Mouse (Mus musculus): ENCODE data around the gene Acer3. TPM values are rescaled to one million over a fixed set of nuclear protein-coding genes. Genes with fewer than 3 reads are reported as not detected.
A peak's percentile ranks its signal among the peaks of the same experiment; 100 is the strongest.

Gene Acer3
- polyA plus RNA-seq, 1 experiment from 2014 or later: 24.6 TPM

GRCm38 (mm10) chr7:98332678-98333397, 11.8 kb upstream of the Acer3 start:
- no peak for ATAC-seq
- Histone ChIP-seq H3K36me3 (no peaks in the 10 kb centered on the region), H3K9me3 (replicated peaks) (no peaks in the 10 kb centered on the region), H3K4me1 (peaks cover 65% of the 10 kb centered on the region), H3K4me2 (no peak overlapping the region), H3K27ac (peak overlapping the region; percentile 61), H3K4me3 (no peak overlapping the region), H3K9ac (no peak overlapping the region), H3K27me3 (replicated peaks) (no peaks in the 10 kb centered on the region)
- 77% methylated on average over 5 of the region's 5 CpGs for WGBS (ENCODE audit: insufficient replicate concordance)

GRCm38 (mm10) chr7:98331932-98332331, 10.9 kb upstream of the Acer3 start:
- no peak overlapping the region for H3K9ac ChIP-seq
- H3K4me1 ChIP-seq: peaks cover 65% of the 10 kb centered on the region
- no peaks in the 10 kb centered on the region for H3K27me3 ChIP-seq (replicated peaks)
- 11% methylated on average over 3 of the region's 3 CpGs for WGBS (ENCODE audit: insufficient replicate concordance)
- H3K36me3 ChIP-seq: no peaks in the 10 kb centered on the region
- H3K27ac ChIP-seq: peak overlapping the region; percentile 61; the same call in 1 of the 2 replicates
- H3K4me3 ChIP-seq: no peak overlapping the region
- H3K9me3 ChIP-seq (replicated peaks): no peaks in the 10 kb centered on the region
- H3K4me2 ChIP-seq: no peak overlapping the region
- ATAC-seq: no peak

- Histone ChIP-seq H3K27ac (peak overlapping the region; percentile 92), H3K4me2 (peak overlapping the region; percentile 53), H3K36me3 (no peaks in the 10 kb centered on the region), H3K27me3 (replicated peaks) (no peaks in the 10 kb centered on the region), H3K9me3 (replicated peaks) (no peaks in the 10 kb centered on the region), H3K4me1 (peaks cover 65% of the 10 kb centered on the region), H3K4me3 (no peak overlapping the region), H3K9ac (no peak overlapping the region)
- WGBS (ENCODE audit: insufficient replicate concordance): 72% methylated on average over 2 of the region's 2 CpGs
- ATAC-seq: peak; percentile 69
Measured at GRCm38 (mm10) chr7:98330375-98331002, 9.5 kb upstream of the Acer3 start.

GRCm38 (mm10) chr7:98329651-98330374, 8.8 kb upstream of the Acer3 start:
- H3K9me3 ChIP-seq (replicated peaks): no peaks in the 10 kb centered on the region
- H3K36me3 ChIP-seq: no peaks in the 10 kb centered on the region
- H3K4me2 ChIP-seq: peak overlapping the region; percentile 53
- H3K27ac ChIP-seq: peak overlapping the region; percentile 92
- H3K27me3 ChIP-seq (replicated peaks): no peaks in the 10 kb centered on the region
- 45% methylated on average over 7 of the region's 7 CpGs for WGBS (ENCODE audit: insufficient replicate concordance)
- no peak overlapping the region for H3K4me3 ChIP-seq
- H3K4me1 ChIP-seq: peaks cover 62% of the 10 kb centered on the region
- peak; percentile 100 for ATAC-seq
- peak overlapping the region; percentile 50 for H3K9ac ChIP-seq

- 30% methylated on average over 2 of the region's 2 CpGs for WGBS (ENCODE audit: insufficient replicate concordance)
- Histone ChIP-seq H3K4me1 (peaks cover 60% of the 10 kb centered on the region), H3K36me3 (no peaks in the 10 kb centered on the region), H3K27ac (peak overlapping the region; percentile 92), H3K9ac (no peak overlapping the region), H3K27me3 (replicated peaks) (no peaks in the 10 kb centered on the region), H3K9me3 (replicated peaks) (no peaks in the 10 kb centered on the region), H3K4me2 (no peak overlapping the region), H3K4me3 (no peak overlapping the region)
- ATAC-seq: no peak
Measured at GRCm38 (mm10) chr7:98328311-98328710, 7.3 kb upstream of the Acer3 start.

- ATAC-seq: no peak
- H3K9me3 ChIP-seq (replicated peaks): no peaks in the 10 kb centered on the region
- H3K27ac ChIP-seq: no peak overlapping the region
- H3K27me3 ChIP-seq (replicated peaks): no peaks in the 10 kb centered on the region
- H3K4me2 ChIP-seq: no peak overlapping the region
- no peak overlapping the region for H3K4me3 ChIP-seq
- H3K36me3 ChIP-seq: no peaks in the 10 kb centered on the region
- WGBS (ENCODE audit: insufficient replicate concordance): 79% methylated on average over 7 of the region's 7 CpGs
- no peak overlapping the region for H3K9ac ChIP-seq
- peaks cover 49% of the 10 kb centered on the region for H3K4me1 ChIP-seq
Measured at GRCm38 (mm10) chr7:98326051-98326450, 5.0 kb upstream of the Acer3 start.

GRCm38 (mm10) chr7:98324228-98324627, 3.2 kb upstream of the Acer3 start:
- WGBS (ENCODE audit: insufficient replicate concordance): 54% methylated on average over 1 of the region's 1 CpGs
- Histone ChIP-seq H3K4me3 (no peak overlapping the region), H3K4me2 (no peak overlapping the region), H3K4me1 (peaks cover 30% of the 10 kb centered on the region), H3K36me3 (no peaks in the 10 kb centered on the region), H3K27ac (no peak overlapping the region), H3K9me3 (replicated peaks) (no peaks in the 10 kb centered on the region), H3K27me3 (replicated peaks) (no peaks in the 10 kb centered on the region), H3K9ac (no peak overlapping the region)
- no peak for ATAC-seq

- H3K27me3 ChIP-seq (replicated peaks): no peaks in the 10 kb centered on the region
- H3K4me2 ChIP-seq: no peak overlapping the region
- H3K27ac ChIP-seq: no peak overlapping the region
- H3K4me3 ChIP-seq: no peak overlapping the region
- no peak for ATAC-seq
- peaks cover 23% of the 10 kb centered on the region for H3K4me1 ChIP-seq
- H3K9ac ChIP-seq: no peak overlapping the region
- WGBS (ENCODE audit: insufficient replicate concordance): 60% methylated on average over 5 of the region's 5 CpGs
- no peaks in the 10 kb centered on the region for H3K9me3 ChIP-seq (replicated peaks)
- H3K36me3 ChIP-seq: no peaks in the 10 kb centered on the region
Measured at GRCm38 (mm10) chr7:98323288-98324019, 2.4 kb upstream of the Acer3 start.

- Histone ChIP-seq H3K36me3 (no peaks in the 10 kb centered on the region), H3K4me1 (peaks cover 16% of the 10 kb centered on the region), H3K27ac (no peak overlapping the region), H3K9me3 (replicated peaks) (no peaks in the 10 kb centered on the region), H3K4me2 (no peak overlapping the region), H3K9ac (no peak overlapping the region), H3K4me3 (no peak overlapping the region), H3K27me3 (replicated peaks) (no peaks in the 10 kb centered on the region)
- WGBS (ENCODE audit: insufficient replicate concordance): 42% methylated on average over 3 of the region's 3 CpGs
- ATAC-seq: no peak
Measured at GRCm38 (mm10) chr7:98322415-98322814, 1.4 kb upstream of the Acer3 start.

GRCm38 (mm10) chr7:98320006-98320556, 927 bp downstream of the Acer3 start:
- Histone ChIP-seq H3K27ac (no peak overlapping the region), H3K27me3 (replicated peaks) (no peaks in the 10 kb centered on the region), H3K36me3 (no peaks in the 10 kb centered on the region), H3K9ac (no peak overlapping the region), H3K4me3 (no peak overlapping the region), H3K9me3 (replicated peaks) (no peaks in the 10 kb centered on the region), H3K4me2 (no peak overlapping the region), H3K4me1 (peaks cover 16% of the 10 kb centered on the region)
- WGBS (ENCODE audit: insufficient replicate concordance): 73% methylated on average over 7 of the region's 7 CpGs
- no peak for ATAC-seq

- Histone ChIP-seq H3K27ac (no peak overlapping the region), H3K9ac (no peak overlapping the region), H3K4me1 (no peaks in the 10 kb centered on the region), H3K27me3 (replicated peaks) (peaks cover 12% of the 10 kb centered on the region), H3K4me3 (no peak overlapping the region), H3K36me3 (no peaks in the 10 kb centered on the region), H3K9me3 (replicated peaks) (no peaks in the 10 kb centered on the region), H3K4me2 (no peak overlapping the region)
- ATAC-seq: no peak
- 41% methylated on average over 2 of the region's 2 CpGs for WGBS (ENCODE audit: insufficient replicate concordance)
Measured at GRCm38 (mm10) chr7:98316568-98316967, 4.4 kb downstream of the Acer3 start.

Measured in liver, embryonic 12.5 days (tissue).